Mouse (Mus musculus): ENCODE results near the gene Lrrc49. TPM values are rescaled to one million over a fixed set of nuclear protein-coding genes. Genes with fewer than 3 reads are reported as not detected.

Gene Lrrc49
- polyA plus RNA-seq, 1 experiment from 2014 or later = 10.4 TPM

DNA sequence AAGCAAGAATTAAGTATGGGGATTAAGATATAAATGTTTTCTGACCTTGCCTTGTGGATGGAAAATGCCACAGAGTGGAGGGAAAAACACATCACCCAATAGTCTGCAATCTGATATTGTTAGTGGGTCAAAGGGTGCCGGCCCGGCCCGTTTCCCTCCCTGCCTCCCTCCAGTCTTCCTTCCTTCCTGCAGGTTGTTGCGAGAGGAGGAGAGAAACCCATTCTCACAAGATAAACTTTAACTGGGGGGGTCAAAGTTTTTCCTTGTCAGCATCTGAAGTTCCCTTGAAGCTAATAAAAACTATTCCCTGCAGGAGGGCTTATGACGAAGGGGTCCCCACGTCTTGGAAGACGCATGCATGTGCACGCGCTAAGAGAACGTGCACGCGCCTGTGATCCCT lies 157.6 kb downstream of the Lrrc49 start:
- H3K4me1 ChIP-seq (ENCODE audit: control insufficient read depth in 2 of 2, insufficient read depth in 2 of 2, low read length in 2 of 2) = peaks cover 33 to 37% of the 10 kb centered on the region in 2 experiments
- no peak overlapping the region for H3K4me2 ChIP-seq (ENCODE audit: low read length)
- no peak for ATAC-seq (ENCODE audit: insufficient number of reproducible peaks, insufficient read depth, low FRiP score, low read depth)
- no peaks in the 10 kb centered on the region for H3K9me3 ChIP-seq (ENCODE audit: control insufficient read depth, low read length)
- peak overlapping the region; percentile 30 to 66; a peak in 2 of 4 replicates for H3K27ac ChIP-seq (replicated peaks in 1 of 2; ENCODE audit: control insufficient read depth in 1 of 2, insufficient read depth in 1 of 2, low read depth in 2 of 2, low read length in 2 of 2)
- H3K27me3 ChIP-seq (ENCODE audit: control insufficient read depth, insufficient read depth, low read length) = no peaks in the 10 kb centered on the region
- no peak overlapping the region for H3K4me3 ChIP-seq (ENCODE audit: control insufficient read depth in 1 of 2, insufficient read depth in 1 of 2, low read depth in 1 of 2, low read length in 2 of 2)
- no peaks in the 10 kb centered on the region for H3K36me3 ChIP-seq (ENCODE audit: control insufficient read depth, insufficient read depth, low read length)
- WGBS = 81% methylated on average over 12 of the region's 12 CpGs
- H3K9ac ChIP-seq (ENCODE audit: low read length) = no peak overlapping the region

DNA sequence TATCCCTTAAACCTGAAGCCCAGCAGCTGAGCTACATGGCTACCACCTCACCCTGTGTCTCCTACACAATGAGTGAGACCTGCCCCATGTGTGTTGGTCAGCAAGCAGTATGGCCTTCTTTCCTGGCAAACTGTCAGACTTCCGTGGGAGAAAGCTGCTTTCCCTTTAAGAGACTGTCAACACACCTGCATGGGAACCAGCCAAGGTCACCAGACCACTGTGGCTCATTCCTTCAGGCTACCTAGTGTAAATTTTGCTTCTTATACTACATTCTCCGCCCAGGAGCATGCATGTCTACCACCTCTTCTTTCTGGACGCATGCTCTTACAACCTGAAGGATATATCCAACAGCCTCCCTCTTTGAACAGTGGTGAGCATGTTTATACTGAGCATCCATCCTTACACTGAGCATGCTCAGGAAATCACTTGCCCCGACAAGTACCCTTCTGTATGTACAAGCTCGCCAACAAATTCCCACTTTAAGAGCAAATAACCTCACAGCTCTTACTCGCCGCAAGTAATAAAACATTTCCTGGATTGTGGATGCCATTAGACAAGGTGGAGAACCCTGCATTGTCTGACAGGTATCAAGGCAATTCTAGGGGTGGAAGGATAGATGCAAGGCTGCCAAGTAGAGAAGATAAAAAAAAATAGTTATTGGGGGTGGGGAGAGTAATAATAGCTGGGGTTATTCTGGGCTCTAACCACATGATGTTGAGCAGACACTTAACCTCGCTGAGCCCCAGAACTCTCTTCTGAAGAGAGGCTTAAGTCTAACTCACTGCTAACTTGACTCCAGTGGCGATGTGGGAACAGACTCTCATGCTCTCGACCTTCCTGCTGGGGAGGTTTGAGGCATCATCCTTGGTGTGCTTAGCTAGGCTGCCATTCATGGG lies 158.4 kb downstream of the Lrrc49 start:
- no peak for ATAC-seq (ENCODE audit: insufficient number of reproducible peaks, insufficient read depth, low FRiP score, low read depth)
- WGBS = 59% methylated on average over 10 of the region's 10 CpGs
- Histone ChIP-seq H3K4me1 (ENCODE audit: control insufficient read depth in 2 of 2, insufficient read depth in 2 of 2, low read length in 2 of 2) (peaks cover 35 to 39% of the 10 kb centered on the region in 2 experiments), H3K36me3 (ENCODE audit: control insufficient read depth, insufficient read depth, low read length) (no peaks in the 10 kb centered on the region), H3K9ac (ENCODE audit: low read length) (no peak overlapping the region), H3K27ac (replicated peaks in 1 of 2; ENCODE audit: control insufficient read depth in 1 of 2, insufficient read depth in 1 of 2, low read depth in 2 of 2, low read length in 2 of 2) (peak overlapping the region; percentile 45 to 66), H3K27me3 (ENCODE audit: control insufficient read depth, insufficient read depth, low read length) (no peaks in the 10 kb centered on the region), H3K4me2 (ENCODE audit: low read length) (no peak overlapping the region; the same call in 1 of the 2 replicates), H3K9me3 (ENCODE audit: control insufficient read depth, low read length) (no peaks in the 10 kb centered on the region), H3K4me3 (ENCODE audit: control insufficient read depth in 1 of 2, insufficient read depth in 1 of 2, low read depth in 1 of 2, low read length in 2 of 2) (no peak overlapping the region)

GRCm38 (mm10) chr9:60528269-60528668 lies 159.7 kb downstream of the Lrrc49 start:
- ATAC-seq (ENCODE audit: insufficient number of reproducible peaks, insufficient read depth, low FRiP score, low read depth) = no peak
- no peak overlapping the region for H3K4me2 ChIP-seq (ENCODE audit: low read length)
- no peak overlapping the region for H3K27ac ChIP-seq (replicated peaks in 1 of 2; ENCODE audit: control insufficient read depth in 1 of 2, insufficient read depth in 1 of 2, low read depth in 2 of 2, low read length in 2 of 2)
- H3K9me3 ChIP-seq (ENCODE audit: control insufficient read depth, low read length) = no peaks in the 10 kb centered on the region
- no peak overlapping the region for H3K4me3 ChIP-seq (ENCODE audit: control insufficient read depth in 1 of 2, insufficient read depth in 1 of 2, low read depth in 1 of 2, low read length in 2 of 2)
- H3K27me3 ChIP-seq (ENCODE audit: control insufficient read depth, insufficient read depth, low read length) = no peaks in the 10 kb centered on the region
- H3K36me3 ChIP-seq (ENCODE audit: control insufficient read depth, insufficient read depth, low read length) = no peaks in the 10 kb centered on the region
- no peak overlapping the region for H3K9ac ChIP-seq (ENCODE audit: low read length)
- WGBS = 59% methylated on average over 3 of the region's 3 CpGs
- H3K4me1 ChIP-seq (ENCODE audit: control insufficient read depth in 2 of 2, insufficient read depth in 2 of 2, low read length in 2 of 2) = peaks cover 35 to 39% of the 10 kb centered on the region in 2 experiments

- no peak overlapping the region for H3K4me3 ChIP-seq (ENCODE audit: control insufficient read depth in 1 of 2, insufficient read depth in 1 of 2, low read depth in 1 of 2, low read length in 2 of 2)
- H3K9ac ChIP-seq (ENCODE audit: low read length) = no peak overlapping the region
- no peak for ATAC-seq (ENCODE audit: insufficient number of reproducible peaks, insufficient read depth, low FRiP score, low read depth)
- H3K27me3 ChIP-seq (ENCODE audit: control insufficient read depth, insufficient read depth, low read length) = no peaks in the 10 kb centered on the region
- H3K9me3 ChIP-seq (ENCODE audit: control insufficient read depth, low read length) = no peaks in the 10 kb centered on the region
- peak overlapping the region; percentile 80 to 89; a peak in 3 of 4 replicates for H3K27ac ChIP-seq (replicated peaks in 1 of 2; ENCODE audit: control insufficient read depth in 1 of 2, insufficient read depth in 1 of 2, low read depth in 2 of 2, low read length in 2 of 2)
- no peaks in the 10 kb centered on the region for H3K36me3 ChIP-seq (ENCODE audit: control insufficient read depth, insufficient read depth, low read length)
- H3K4me2 ChIP-seq (ENCODE audit: low read length) = no peak overlapping the region
- 88% methylated on average over 2 of the region's 2 CpGs for WGBS
- H3K4me1 ChIP-seq (ENCODE audit: control insufficient read depth in 2 of 2, insufficient read depth in 2 of 2, low read length in 2 of 2) = peaks cover 35 to 39% of the 10 kb centered on the region in 2 experiments
Observed at GRCm38 (mm10) chr9:60527836-60528235, 160.1 kb downstream of the Lrrc49 start.

GRCm38 (mm10) chr9:60527051-60527450 lies 160.9 kb downstream of the Lrrc49 start:
- Histone ChIP-seq H3K9ac (ENCODE audit: low read length) (peak overlapping the region; percentile 31; the same call in 1 of the 2 replicates), H3K4me1 (ENCODE audit: control insufficient read depth in 2 of 2, insufficient read depth in 2 of 2, low read length in 2 of 2) (peaks cover 35 to 39% of the 10 kb centered on the region in 2 experiments), H3K4me3 (ENCODE audit: control insufficient read depth in 1 of 2, insufficient read depth in 1 of 2, low read depth in 1 of 2, low read length in 2 of 2) (no peak overlapping the region), H3K27ac (replicated peaks in 1 of 2; ENCODE audit: control insufficient read depth in 1 of 2, insufficient read depth in 1 of 2, low read depth in 2 of 2, low read length in 2 of 2) (peak overlapping the region; percentile 80 to 89), H3K36me3 (ENCODE audit: control insufficient read depth, insufficient read depth, low read length) (no peaks in the 10 kb centered on the region), H3K4me2 (ENCODE audit: low read length) (peak overlapping the region; percentile 11; the same call in 1 of the 2 replicates), H3K9me3 (ENCODE audit: control insufficient read depth, low read length) (no peaks in the 10 kb centered on the region), H3K27me3 (ENCODE audit: control insufficient read depth, insufficient read depth, low read length) (no peaks in the 10 kb centered on the region)
- WGBS = 40% methylated on average over 5 of the region's 5 CpGs
- ATAC-seq (ENCODE audit: insufficient number of reproducible peaks, insufficient read depth, low FRiP score, low read depth) = no peak

DNA sequence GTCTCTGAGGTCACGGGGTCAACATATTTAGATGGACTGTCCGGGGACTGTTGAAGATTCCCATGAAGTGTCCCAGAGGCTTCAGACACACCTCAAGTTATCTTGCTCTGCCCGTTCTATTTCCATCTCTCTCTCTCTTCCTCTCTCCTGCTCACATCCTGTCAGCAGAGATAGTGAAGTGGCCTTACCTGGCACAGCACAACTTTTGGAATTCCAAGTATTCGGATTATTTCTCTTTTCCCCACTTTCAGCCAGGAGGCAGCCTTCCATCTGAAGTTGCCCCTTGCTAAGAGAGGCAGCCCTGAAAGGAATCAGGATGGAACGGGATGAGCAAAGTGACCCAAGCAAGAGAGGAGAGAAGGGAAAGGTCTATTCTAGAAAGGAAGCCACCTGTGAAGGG lies 161.8 kb downstream of the Lrrc49 start:
- H3K9ac ChIP-seq (ENCODE audit: low read length) = no peak overlapping the region
- H3K4me3 ChIP-seq (ENCODE audit: control insufficient read depth in 1 of 2, insufficient read depth in 1 of 2, low read depth in 1 of 2, low read length in 2 of 2) = no peak overlapping the region
- 19% methylated on average over 5 of the region's 5 CpGs for WGBS
- H3K9me3 ChIP-seq (ENCODE audit: control insufficient read depth, low read length) = no peaks in the 10 kb centered on the region
- ATAC-seq (ENCODE audit: insufficient number of reproducible peaks, insufficient read depth, low FRiP score, low read depth) = no peak
- H3K4me2 ChIP-seq (ENCODE audit: low read length) = no peak overlapping the region
- H3K4me1 ChIP-seq (ENCODE audit: control insufficient read depth in 2 of 2, insufficient read depth in 2 of 2, low read length in 2 of 2) = peaks cover 37 to 41% of the 10 kb centered on the region in 2 experiments
- H3K36me3 ChIP-seq (ENCODE audit: control insufficient read depth, insufficient read depth, low read length) = no peaks in the 10 kb centered on the region
- peaks cover 2% of the 10 kb centered on the region; the same call in 1 of the 2 replicates for H3K27me3 ChIP-seq (ENCODE audit: control insufficient read depth, insufficient read depth, low read length)
- peak overlapping the region; percentile 68 to 76; a peak in 2 of 4 replicates for H3K27ac ChIP-seq (replicated peaks in 1 of 2; ENCODE audit: control insufficient read depth in 1 of 2, insufficient read depth in 1 of 2, low read depth in 2 of 2, low read length in 2 of 2)

- no peaks in the 10 kb centered on the region for H3K36me3 ChIP-seq (ENCODE audit: control insufficient read depth, insufficient read depth, low read length)
- no peak within 1 kb of the TSS; a peak in 1 of 4 replicates for H3K27ac ChIP-seq (replicated peaks in 1 of 2; ENCODE audit: control insufficient read depth in 1 of 2, insufficient read depth in 1 of 2, low read depth in 2 of 2, low read length in 2 of 2)
- peak within 1 kb of the TSS; percentile 96 for H3K4me2 ChIP-seq (ENCODE audit: low read length)
- peaks cover 34 to 43% of the 10 kb centered on the region in 2 experiments for H3K4me1 ChIP-seq (ENCODE audit: control insufficient read depth in 2 of 2, insufficient read depth in 2 of 2, low read length in 2 of 2)
- peaks cover 12% of the 10 kb centered on the region for H3K27me3 ChIP-seq (ENCODE audit: control insufficient read depth, insufficient read depth, low read length)
- H3K9ac ChIP-seq (ENCODE audit: low read length) = peak within 1 kb of the TSS; percentile 82
- H3K4me3 ChIP-seq (ENCODE audit: control insufficient read depth in 1 of 2, insufficient read depth in 1 of 2, low read depth in 1 of 2, low read length in 2 of 2) = peak within 1 kb of the TSS; percentile 69 to 81
- ATAC-seq (ENCODE audit: insufficient number of reproducible peaks, insufficient read depth, low FRiP score, low read depth) = peak; percentile 64
- 3% methylated on average over 24 of the region's 51 CpGs for WGBS
- H3K9me3 ChIP-seq (ENCODE audit: control insufficient read depth, low read length) = no peaks in the 10 kb centered on the region
Observed at GRCm38 (mm10) chr9:60521806-60522264, 166.1 kb downstream of the Lrrc49 start, which contains the start of gene Thsd4. Thsd4 (minus strand) TSS chr9:60522046.
